Mouse (Mus musculus): ENCODE results near the gene Hmcn1. TPM values are rescaled to one million over a fixed set of nuclear protein-coding genes. Genes with fewer than 3 reads are reported as not detected.

Hmcn1 gene
- polyA plus RNA-seq (2011; ENCODE audit: insufficient read depth, insufficient read length, low replicate concordance, missing spikeins) = 0.25 TPM in 1 of 2 replicates, not detected in the other

GRCm38 (mm10) chr1:150993162-150994064 is at the start of gene Hmcn1:
Hmcn1 (minus strand) TSS chr1:150993435.
- 2% methylated on average over 38 of the region's 38 CpGs for WGBS
- Histone ChIP-seq H3K4me3 (replicated peaks; ENCODE audit: control insufficient read depth, low read depth, low read length) (no peak within 1 kb of the TSS), H3K4me1 (ENCODE audit: control insufficient read depth, insufficient read depth, low read length) (no peaks in the 10 kb centered on the region), H3K27ac (ENCODE audit: control insufficient read depth, insufficient read depth, low read depth, low read length, poor library complexity) (no peak within 1 kb of the TSS)
- TF ChIP-seq CTCF (IDR thresholded peaks at IDR 0.05; ENCODE audit: control insufficient read depth, insufficient read depth, low read length) = peak; percentile 27; the same call in 1 of the 2 replicates
- no peak for TF ChIP-seq POLR2A (IDR thresholded peaks at IDR 0.05; ENCODE audit: borderline replicate concordance, control insufficient read depth, low read depth, low read length)

GRCm38 (mm10) chr1:151040945-151041649 is 47.9 kb upstream of the Hmcn1 start:
- TF ChIP-seq CTCF (IDR thresholded peaks at IDR 0.05; ENCODE audit: control insufficient read depth, insufficient read depth, low read length) = no peak
- TF ChIP-seq POLR2A (IDR thresholded peaks at IDR 0.05; ENCODE audit: borderline replicate concordance, control insufficient read depth, low read depth, low read length) = no peak
- Histone ChIP-seq H3K4me1 (ENCODE audit: control insufficient read depth, insufficient read depth, low read length) (peaks cover 1% of the 10 kb centered on the region; the same call in 1 of the 2 replicates), H3K4me3 (replicated peaks; ENCODE audit: control insufficient read depth, low read depth, low read length) (no peak overlapping the region), H3K27ac (ENCODE audit: control insufficient read depth, insufficient read depth, low read depth, low read length, poor library complexity) (no peak overlapping the region)
- 42% methylated on average over 18 of the region's 18 CpGs for WGBS

GRCm38 (mm10) chr1:151040290-151040689 is 47.1 kb upstream of the Hmcn1 start:
- TF ChIP-seq CTCF (IDR thresholded peaks at IDR 0.05; ENCODE audit: control insufficient read depth, insufficient read depth, low read length) (no peak), POLR2A (IDR thresholded peaks at IDR 0.05; ENCODE audit: borderline replicate concordance, control insufficient read depth, low read depth, low read length) (no peak)
- Histone ChIP-seq H3K4me1 (ENCODE audit: control insufficient read depth, insufficient read depth, low read length) (peaks cover 1% of the 10 kb centered on the region; the same call in 1 of the 2 replicates), H3K4me3 (replicated peaks; ENCODE audit: control insufficient read depth, low read depth, low read length) (no peak overlapping the region), H3K27ac (ENCODE audit: control insufficient read depth, insufficient read depth, low read depth, low read length, poor library complexity) (no peak overlapping the region)
- 14% methylated on average over 7 of the region's 7 CpGs for WGBS

- Histone ChIP-seq H3K4me1 (ENCODE audit: control insufficient read depth, insufficient read depth, low read length) (peaks cover 1% of the 10 kb centered on the region; the same call in 1 of the 2 replicates), H3K27ac (ENCODE audit: control insufficient read depth, insufficient read depth, low read depth, low read length, poor library complexity) (no peak overlapping the region), H3K4me3 (replicated peaks; ENCODE audit: control insufficient read depth, low read depth, low read length) (no peak overlapping the region)
- TF ChIP-seq CTCF (IDR thresholded peaks at IDR 0.05; ENCODE audit: control insufficient read depth, insufficient read depth, low read length) = no peak
- TF ChIP-seq POLR2A (IDR thresholded peaks at IDR 0.05; ENCODE audit: borderline replicate concordance, control insufficient read depth, low read depth, low read length) = no peak
- WGBS = 50% methylated on average over 4 of the region's 4 CpGs
Observed at GRCm38 (mm10) chr1:151039189-151039588, 46.0 kb upstream of the Hmcn1 start.

GRCm38 (mm10) chr1:151038566-151038965 is 45.3 kb upstream of the Hmcn1 start:
- WGBS = 84% methylated on average over 8 of the region's 8 CpGs
- TF ChIP-seq POLR2A (IDR thresholded peaks at IDR 0.05; ENCODE audit: borderline replicate concordance, control insufficient read depth, low read depth, low read length) = no peak
- no peak for TF ChIP-seq CTCF (IDR thresholded peaks at IDR 0.05; ENCODE audit: control insufficient read depth, insufficient read depth, low read length)
- H3K4me3 ChIP-seq (replicated peaks; ENCODE audit: control insufficient read depth, low read depth, low read length) = no peak overlapping the region
- H3K27ac ChIP-seq (ENCODE audit: control insufficient read depth, insufficient read depth, low read depth, low read length, poor library complexity) = no peak overlapping the region
- peaks cover 1% of the 10 kb centered on the region; the same call in 1 of the 2 replicates for H3K4me1 ChIP-seq (ENCODE audit: control insufficient read depth, insufficient read depth, low read length)

GRCm38 (mm10) chr1:151036405-151036985 is 43.3 kb upstream of the Hmcn1 start:
- WGBS = 67% methylated on average over 15 of the region's 15 CpGs
- H3K4me1 ChIP-seq (ENCODE audit: control insufficient read depth, insufficient read depth, low read length) = peaks cover 1% of the 10 kb centered on the region; the same call in 1 of the 2 replicates
- no peak overlapping the region for H3K4me3 ChIP-seq (replicated peaks; ENCODE audit: control insufficient read depth, low read depth, low read length)
- TF ChIP-seq POLR2A (IDR thresholded peaks at IDR 0.05; ENCODE audit: borderline replicate concordance, control insufficient read depth, low read depth, low read length) (no peak), CTCF (IDR thresholded peaks at IDR 0.05; ENCODE audit: control insufficient read depth, insufficient read depth, low read length) (no peak)
- H3K27ac ChIP-seq (ENCODE audit: control insufficient read depth, insufficient read depth, low read depth, low read length, poor library complexity) = no peak overlapping the region

- H3K27ac ChIP-seq (ENCODE audit: control insufficient read depth, insufficient read depth, low read depth, low read length, poor library complexity) = no peak overlapping the region
- TF ChIP-seq CTCF (IDR thresholded peaks at IDR 0.05; ENCODE audit: control insufficient read depth, insufficient read depth, low read length) (no peak), POLR2A (IDR thresholded peaks at IDR 0.05; ENCODE audit: borderline replicate concordance, control insufficient read depth, low read depth, low read length) (no peak)
- peaks cover 1% of the 10 kb centered on the region; the same call in 1 of the 2 replicates for H3K4me1 ChIP-seq (ENCODE audit: control insufficient read depth, insufficient read depth, low read length)
- H3K4me3 ChIP-seq (replicated peaks; ENCODE audit: control insufficient read depth, low read depth, low read length) = no peak overlapping the region
- 77% methylated on average over 3 of the region's 3 CpGs for WGBS
Observed at GRCm38 (mm10) chr1:151035766-151036165, 42.5 kb upstream of the Hmcn1 start.
